Mouse (Mus musculus): ENCODE data around the gene Utrn.

DNA sequence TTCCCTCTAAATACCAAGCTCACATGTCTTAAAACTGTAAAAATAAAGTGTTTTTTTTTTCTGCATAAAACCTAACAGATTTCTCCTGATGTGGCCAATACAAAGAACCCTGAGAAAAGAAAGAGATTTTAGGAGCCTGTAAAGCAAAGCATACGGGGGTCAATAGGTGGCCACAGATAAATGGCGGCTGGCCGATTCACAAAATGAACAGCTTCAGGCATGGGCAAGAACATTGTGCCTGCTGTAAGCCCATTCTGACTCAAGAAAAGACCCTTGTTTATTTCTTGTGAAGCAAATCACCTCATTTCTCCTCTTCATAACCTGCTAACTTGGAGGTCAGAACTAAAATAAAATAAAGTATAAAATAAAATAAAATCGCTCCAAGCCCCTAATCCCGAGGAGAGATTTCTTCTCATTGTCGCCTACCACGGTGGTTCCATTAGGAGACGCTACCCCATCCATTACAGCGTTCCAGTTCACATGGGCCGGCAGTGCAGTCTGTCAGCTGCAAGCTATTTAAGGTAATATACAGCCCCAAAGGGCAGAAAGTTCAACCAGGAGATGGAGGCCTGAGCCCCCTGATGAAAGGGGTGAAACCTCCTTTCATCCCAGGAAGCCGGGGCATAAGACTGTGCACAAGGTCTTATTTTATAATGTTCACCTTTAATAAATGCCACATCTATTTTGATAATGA lies 316.8 kb downstream of the Utrn start:
- TF ChIP-seq CTCF (conservative IDR thresholded peaks at IDR 0.05 in 1 of 2, IDR thresholded peaks at IDR 0.05 in 1 of 2; ENCODE audit: low read depth in 2 of 2, low read length in 2 of 2) (no peak), E2F4 (IDR thresholded peaks at IDR 0.05; ENCODE audit: insufficient replicate concordance, low read depth, low read length) (no peak), CHD2 (IDR thresholded peaks at IDR 0.05; ENCODE audit: low read length) (no peak)
